8 mouse cellular contexts compared by ENCODE assay signal in the genomic region with DNA sequence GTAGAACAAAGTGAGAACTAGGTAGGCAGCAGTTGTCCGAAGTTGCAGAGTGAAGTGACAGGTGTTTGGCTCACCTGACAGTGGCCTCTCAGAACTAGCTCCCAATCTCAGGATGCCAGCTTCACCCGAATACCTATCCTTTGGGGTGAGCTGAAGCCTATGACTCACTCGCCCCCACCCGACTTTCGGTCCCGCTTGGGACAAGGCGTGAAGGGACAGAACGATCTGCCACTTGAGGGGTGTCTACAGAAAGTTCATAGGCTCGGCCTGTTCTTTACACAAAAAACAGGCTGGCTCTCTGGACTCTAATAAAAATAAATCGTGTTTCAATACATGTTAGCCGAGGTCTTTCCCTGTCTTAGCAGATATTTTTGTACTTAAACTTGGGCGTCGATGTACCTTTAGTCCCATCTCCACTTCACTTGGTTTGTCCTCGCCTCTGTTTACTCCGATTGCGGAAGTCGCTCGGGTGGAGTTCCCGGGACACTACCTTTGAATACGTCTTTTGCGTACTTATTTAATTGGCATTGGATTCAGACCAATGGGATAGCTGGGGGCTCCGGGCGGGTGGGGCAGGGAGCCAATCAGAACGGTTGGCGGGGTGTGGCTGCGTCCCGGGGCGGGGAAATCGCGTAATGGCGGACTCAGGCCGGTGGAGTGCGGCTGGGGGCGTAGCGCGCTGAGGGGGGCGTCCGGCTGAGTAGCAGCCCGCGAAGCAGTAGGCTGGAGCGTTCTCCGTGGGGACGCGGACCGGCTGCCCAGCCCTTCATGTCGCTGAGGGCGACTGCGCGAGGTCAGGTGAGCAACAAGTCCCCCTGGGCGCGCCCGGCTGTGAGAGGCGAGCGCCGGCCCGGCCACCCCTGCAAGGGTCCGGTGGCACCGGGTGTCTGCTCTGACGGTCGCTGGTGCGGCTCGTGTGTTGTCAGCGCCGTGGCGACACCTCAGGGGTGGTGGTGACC. TPM values are rescaled to one million over a fixed set of nuclear protein-coding genes. Genes with fewer than 3 reads are reported as not detected.
DNase-seq lines count a peak whose midpoint lies in the region; ATAC-seq and TF ChIP-seq lines count a peak whose summit lies in the region.

A gene (plus strand): TSS at position 575 of the 959 bp plus-strand sequence.

- peak; percentile 97 for TF ChIP-seq POLR2A in bone marrow, adult 2 months (IDR thresholded peaks at IDR 0.05; ENCODE audit: borderline replicate concordance, control insufficient read depth, low read depth, low read length)
- TF ChIP-seq POLR2A in limb, embryonic 14.5 days (IDR thresholded peaks at IDR 0.05; ENCODE audit: borderline replicate concordance, extremely low read depth, insufficient read depth, insufficient read length): peak; percentile 65; the same call in 1 of the 2 replicates

- H3K9ac ChIP-seq in embryonic facial prominence, embryonic 15.5 days: peak within 1 kb of the TSS; percentile 96
- peak within 1 kb of the TSS; percentile 83 for H3K9ac ChIP-seq in limb, embryonic 14.5 days (ENCODE audit: low read depth, low read length, severe bottlenecking)
- H3K9ac ChIP-seq in midbrain, postnatal 0 days (replicated peaks; ENCODE audit: low read length, poor library complexity, severe bottlenecking): peak within 1 kb of the TSS; percentile 89

- peak; percentile 94 for ATAC-seq in embryonic facial prominence, embryonic 15.5 days (ENCODE audit: insufficient number of reproducible peaks, low FRiP score, low TSS enrichment, low read depth)
- ATAC-seq in limb, embryonic 14.5 days (ENCODE audit: low FRiP score, low read depth): peak; percentile 95
- peak; percentile 91 for ATAC-seq in midbrain, postnatal 0 days (ENCODE audit: low FRiP score)

- no peaks in the 10 kb centered on the region for H3K27me3 ChIP-seq in embryonic facial prominence, embryonic 15.5 days
- no peaks in the 10 kb centered on the region for H3K27me3 ChIP-seq in limb, embryonic 14.5 days (ENCODE audit: control insufficient read depth, insufficient read depth, low read length)
- H3K27me3 ChIP-seq in midbrain, postnatal 0 days (ENCODE audit: insufficient read depth, low read length): no peaks in the 10 kb centered on the region

- peak within 1 kb of the TSS; percentile 94 for H3K4me3 ChIP-seq in bone marrow, adult 2 months (replicated peaks; ENCODE audit: control insufficient read depth, low read depth, low read length)
- H3K4me3 ChIP-seq in embryonic facial prominence, embryonic 15.5 days (replicated peaks): peak within 1 kb of the TSS; percentile 99
- peak within 1 kb of the TSS; percentile 84 for H3K4me3 ChIP-seq in limb, embryonic 14.5 days (replicated peaks; ENCODE audit: low read length)
- peak within 1 kb of the TSS; percentile 96 for H3K4me3 ChIP-seq in midbrain, postnatal 0 days (ENCODE audit: low read depth, low read length)

- WGBS in bone marrow, adult 2 months: under 1% methylated on average over 65 of the region's 65 CpGs
- under 1% methylated on average over 58 of the region's 65 CpGs for WGBS in embryonic facial prominence, embryonic 15.5 days
- under 1% methylated on average over 60 of the region's 65 CpGs for WGBS in limb, embryonic 14.5 days
- under 1% methylated on average over 63 of the region's 65 CpGs for WGBS in midbrain, postnatal 0 days

- H3K4me2 ChIP-seq in embryonic facial prominence, embryonic 15.5 days (replicated peaks): peak within 1 kb of the TSS; percentile 81
- peak within 1 kb of the TSS; percentile 91 for H3K4me2 ChIP-seq in limb, embryonic 14.5 days (replicated peaks; ENCODE audit: low read depth, low read length, severe bottlenecking)
- peak within 1 kb of the TSS; percentile 94 for H3K4me2 ChIP-seq in midbrain, postnatal 0 days (ENCODE audit: low read depth, low read length, poor library complexity, severe bottlenecking)

- H3K9me3 ChIP-seq in embryonic facial prominence, embryonic 15.5 days (replicated peaks): no peaks in the 10 kb centered on the region
- H3K9me3 ChIP-seq in limb, embryonic 14.5 days (ENCODE audit: control insufficient read depth, low read length): no peaks in the 10 kb centered on the region
- H3K9me3 ChIP-seq in midbrain, postnatal 0 days (ENCODE audit: low read length): no peaks in the 10 kb centered on the region

- DNase-seq in 416B (ENCODE audit: low read depth): peak; percentile 99
- DNase-seq in heart, adult 8-10 months (ENCODE audit: low spot score): peak; percentile 96
- peak; percentile 96 for DNase-seq in kidney, adult 9 months
- DNase-seq in limb, embryonic 14.5 days (ENCODE audit: low spot score): peak; percentile 93
- peak; percentile 96 for DNase-seq in midbrain, postnatal 0 days (ENCODE audit: low spot score)
- peak; percentile 84 to 89 for DNase-seq in spleen, postnatal 14 days (ENCODE audit: low spot score in 2 of 2)

- peak within 1 kb of the TSS; percentile 90 for H3K27ac ChIP-seq in bone marrow, adult 2 months (ENCODE audit: control insufficient read depth, insufficient read depth, low read depth, low read length, poor library complexity)
- peak within 1 kb of the TSS; percentile 91 for H3K27ac ChIP-seq in embryonic facial prominence, embryonic 15.5 days (replicated peaks)
- H3K27ac ChIP-seq in limb, embryonic 14.5 days (replicated peaks; ENCODE audit: low read depth, low read length): peak within 1 kb of the TSS; percentile 84
- H3K27ac ChIP-seq in midbrain, postnatal 0 days (ENCODE audit: low read depth, low read length): peak within 1 kb of the TSS; percentile 73

- TF ChIP-seq CTCF in bone marrow, adult 2 months (IDR thresholded peaks at IDR 0.05; ENCODE audit: control insufficient read depth, insufficient read depth, low read length): no peak
- no peak for TF ChIP-seq CTCF in midbrain, postnatal 0 days (IDR thresholded peaks at IDR 0.05)

- no peaks in the 10 kb centered on the region; the same call in 1 of the 2 replicates for H3K4me1 ChIP-seq in bone marrow, adult 2 months (ENCODE audit: control insufficient read depth, insufficient read depth, low read length)
- peaks cover 27% of the 10 kb centered on the region for H3K4me1 ChIP-seq in embryonic facial prominence, embryonic 15.5 days
- peaks cover 15% of the 10 kb centered on the region; the same call in 1 of the 2 replicates for H3K4me1 ChIP-seq in limb, embryonic 14.5 days (ENCODE audit: control insufficient read depth, insufficient read depth, low read length)
- H3K4me1 ChIP-seq in midbrain, postnatal 0 days (ENCODE audit: insufficient read depth, low read length): peaks cover 4% of the 10 kb centered on the region; the same call in 1 of the 2 replicates

- 0 out of 2 replicates have a peak, but pooled peaks cover 7% of the 10 kb centered on the region for H3K36me3 ChIP-seq in embryonic facial prominence, embryonic 15.5 days
- H3K36me3 ChIP-seq in limb, embryonic 14.5 days (ENCODE audit: control insufficient read depth, insufficient read depth, low read length): no peaks in the 10 kb centered on the region
- H3K36me3 ChIP-seq in midbrain, postnatal 0 days (ENCODE audit: insufficient read depth, low read length): no peaks in the 10 kb centered on the region

RNA-seq across cellular contexts. Expression of the gene that starts here (rescaled TPM):
- 31.9 and 56.6 TPM in 2 replicates for polyA plus RNA-seq in bone marrow, adult 2 months (2011; ENCODE audit: insufficient read depth, insufficient read length, low replicate concordance, missing spikeins)
- 116 and 118 TPM in 2 replicates for polyA plus RNA-seq in embryonic facial prominence, embryonic 15.5 days (2015; fragmentation: Nextera tagmentation; extraction: Ambion mirVana)
- 10 to 100 TPM; 64.1 to 87.2 (median 71.5) TPM for total RNA-seq in heart, adult 8-10 months (2022)
- 62.0 and 70.9 TPM in 2 replicates for polyA plus RNA-seq in limb, embryonic 14.5 days (2012; rRNA removed)
- 92.2 and 96.6 TPM in 2 replicates for polyA plus RNA-seq in limb, embryonic 14.5 days (2014; fragmentation: Nextera tagmentation; extraction: Ambion mirVana)
- 18.3 and 19.6 TPM in 2 replicates for total RNA-seq in midbrain, postnatal 0 days (2014; rRNA removed)
- 19.1 and 26.0 TPM in 2 replicates for polyA plus RNA-seq in midbrain, postnatal 0 days (2015; fragmentation: Nextera tagmentation; extraction: Ambion mirVana)

Comparison
In these comparisons a context has a peak if more than half of its experiments do, and no peak if none do; other contexts are left out.
1. Peak in every context shown above with its lines: DNase-seq, ATAC-seq, H3K4me3 ChIP-seq and H3K27ac ChIP-seq.